Mouse (Mus musculus) layer of hippocampus, postnatal 10 days (tissue): Measurements from ENCODE around the gene Lad1. TPM values are rescaled to one million over a fixed set of nuclear protein-coding genes. Genes with fewer than 3 reads are reported as not detected.

Experiments
- DNase-seq, 2 experiments: peaks; one replicate each; pipeline ENCODE4 v3.0.0; 2021; ENCODE audit warnings: low spot score in 2 of 2
- long read RNA-seq: library from polyadenylated mRNA; stranded (forward); transcript quantifications from one replicate; pipeline ENCODE4 v2.0.0, GENCODE M21; 2023
- total RNA-seq, 2 experiments: library from RNA; stranded (reverse); gene quantifications; 2 replicates each; pipeline ENCODE4 v1.2.3; 2021

Lad1 gene
- 1 to 10 TPM in 1 of 2 experiments, under 1 TPM in 1; 0.64 to 1.1 TPM for total RNA-seq
- long read RNA-seq: 0 reads

DNA sequence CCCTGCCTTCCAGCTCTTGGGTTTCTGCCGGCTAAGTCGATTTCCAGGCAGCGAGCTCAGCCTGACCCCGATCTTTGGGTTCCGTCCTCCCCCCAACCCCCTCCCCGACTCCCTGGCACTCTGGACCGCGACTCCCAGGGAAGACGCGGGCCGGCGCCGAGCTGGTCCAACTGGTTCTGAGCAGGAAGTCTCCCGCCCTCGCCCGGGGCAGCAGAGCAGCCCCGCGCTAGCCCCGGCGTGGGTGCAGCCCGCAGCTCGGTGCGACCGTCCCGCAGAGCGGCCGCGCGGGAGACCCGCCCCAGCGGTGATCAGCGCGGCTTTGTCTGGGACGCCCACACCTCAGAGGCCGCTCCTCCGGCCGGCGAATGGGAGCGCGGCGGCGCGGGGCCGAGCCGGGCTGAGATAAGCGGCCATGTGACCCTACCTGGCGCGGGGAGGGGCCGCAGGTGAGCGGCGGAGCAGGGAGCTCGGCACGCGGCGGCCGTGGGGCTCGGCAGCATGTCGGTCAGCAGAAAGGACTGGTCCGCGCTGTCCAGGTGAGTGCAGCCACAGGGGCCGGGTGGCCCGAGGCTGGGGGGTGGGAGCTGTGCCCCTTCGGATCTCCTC lies at the start of gene Lad1:
TSS of gene Lad1 (plus strand) at position 118 of the 606 bp plus-strand sequence.
- DNase-seq: no peak

- no peak for DNase-seq
Observed at GRCm38 (mm10) chr1:135770237-135770636, 48.2 kb upstream of the Lad1 start.

GRCm38 (mm10) chr1:135770896-135771572 lies 47.4 kb upstream of the Lad1 start:
- DNase-seq: no peak

DNA sequence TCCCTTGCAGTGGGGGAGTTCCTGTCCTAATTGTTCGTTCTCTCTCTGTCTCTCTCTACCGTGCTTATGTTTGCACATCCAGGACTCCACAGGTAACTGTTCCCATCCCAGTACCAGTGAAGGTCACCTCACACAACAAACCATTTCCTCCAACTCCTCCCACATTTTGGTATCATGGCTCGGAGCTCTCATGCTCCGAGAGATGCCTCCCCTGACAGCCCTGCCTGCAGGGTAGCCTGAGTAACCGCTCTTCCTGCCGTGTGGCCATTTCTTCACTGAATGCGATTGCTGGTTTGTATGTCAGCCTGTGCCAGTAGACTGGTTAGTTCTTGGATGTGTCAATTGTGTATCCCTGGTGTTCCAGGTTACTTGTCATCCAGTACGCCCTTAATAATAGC lies 46.8 kb upstream of the Lad1 start:
- DNase-seq: no peak

DNA sequence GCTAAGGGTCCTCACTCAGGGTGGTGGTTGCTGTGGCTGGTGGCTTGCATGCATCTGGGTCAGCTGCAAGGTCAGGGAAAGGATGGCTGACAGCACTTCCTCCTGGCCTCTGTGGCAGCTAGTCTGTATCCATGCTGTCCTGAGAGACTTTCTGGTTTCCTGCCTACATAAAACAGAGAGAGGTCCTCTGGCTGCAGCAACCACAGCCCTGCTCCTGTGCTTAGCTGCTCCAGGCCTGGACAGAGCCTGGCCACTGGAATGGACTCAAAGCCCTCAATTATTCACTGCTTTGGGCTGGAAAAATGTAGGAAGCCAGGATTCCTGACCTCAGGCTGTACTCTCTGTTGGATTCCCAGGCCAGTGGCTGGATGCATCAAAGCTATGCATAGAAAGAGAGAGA lies 41.8 kb upstream of the Lad1 start:
- DNase-seq: no peak

- no peak for DNase-seq
Observed at GRCm38 (mm10) chr1:135777046-135777445, 41.4 kb upstream of the Lad1 start.

- DNase-seq: no peak
Observed at GRCm38 (mm10) chr1:135778780-135779535, 39.4 kb upstream of the Lad1 start, which contains the start of gene Tnni1. Gene Tnni1 (plus strand): TSS chr1:135779434.

DNA sequence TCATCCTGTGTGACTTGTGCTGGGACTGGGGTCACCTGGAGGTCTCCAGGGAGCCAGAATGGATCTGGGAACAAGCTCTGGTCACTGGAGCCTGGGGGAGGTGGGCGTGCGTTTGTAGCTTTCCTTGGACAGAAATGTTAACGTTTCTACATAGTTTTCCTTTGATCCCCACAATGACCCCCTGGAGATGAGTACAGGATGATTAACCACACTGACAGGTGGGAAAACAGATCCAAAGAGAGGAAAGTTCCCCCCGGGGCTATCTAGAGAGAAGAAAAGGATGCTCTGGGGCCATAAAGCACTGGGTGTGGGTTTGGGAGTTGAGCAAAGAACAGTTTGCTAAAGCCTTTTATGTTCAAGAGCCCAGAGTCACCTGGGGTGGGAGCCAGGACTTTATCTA lies 37.7 kb upstream of the Lad1 start:
- no peak for DNase-seq

- peak; percentile 79 to 82 for DNase-seq
Observed at GRCm38 (mm10) chr1:135781220-135781619, 37.2 kb upstream of the Lad1 start.

DNA sequence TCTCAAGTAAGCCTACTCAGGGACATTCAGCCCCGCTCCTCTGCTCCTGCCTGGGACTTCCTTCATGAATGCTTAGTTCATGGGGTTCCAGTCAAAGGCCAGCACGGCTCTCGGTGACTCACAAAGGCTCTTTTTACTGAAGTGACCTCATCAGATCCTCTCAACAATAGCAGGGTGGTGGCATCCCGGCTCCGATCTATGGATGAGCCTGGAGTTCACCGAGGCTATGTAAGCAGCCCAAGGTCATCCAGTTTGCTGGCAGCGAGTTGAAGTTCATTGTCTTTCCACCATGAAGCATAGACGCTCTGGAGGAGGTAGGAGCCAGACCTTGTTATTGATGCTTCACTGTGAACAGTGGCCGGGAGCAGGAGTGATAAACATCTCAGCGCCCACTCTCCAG lies 35.6 kb upstream of the Lad1 start:
- DNase-seq: no peak

DNA sequence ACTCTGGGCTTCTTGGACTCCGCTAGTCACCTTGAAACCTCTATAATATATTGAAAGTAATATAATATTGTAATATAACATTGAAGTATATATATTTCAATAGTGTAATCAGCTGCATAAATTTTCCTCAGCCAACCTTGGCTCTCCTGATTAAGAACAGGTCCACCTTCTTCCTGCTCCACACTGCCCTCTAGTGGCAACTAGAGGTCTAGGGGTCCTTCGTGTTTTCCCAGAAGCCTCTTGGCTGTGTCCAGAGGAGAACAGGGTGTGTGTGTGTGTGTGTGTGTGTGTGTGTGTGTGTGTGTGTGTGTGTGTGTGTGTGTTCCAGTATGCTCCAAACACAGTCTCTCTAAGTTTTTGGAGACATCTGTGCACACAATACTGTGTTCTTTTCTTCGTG lies 30.6 kb upstream of the Lad1 start:
- peak; percentile 74 to 76 for DNase-seq

GRCm38 (mm10) chr1:135788708-135789107 lies 29.7 kb upstream of the Lad1 start:
- DNase-seq: no peak

DNA sequence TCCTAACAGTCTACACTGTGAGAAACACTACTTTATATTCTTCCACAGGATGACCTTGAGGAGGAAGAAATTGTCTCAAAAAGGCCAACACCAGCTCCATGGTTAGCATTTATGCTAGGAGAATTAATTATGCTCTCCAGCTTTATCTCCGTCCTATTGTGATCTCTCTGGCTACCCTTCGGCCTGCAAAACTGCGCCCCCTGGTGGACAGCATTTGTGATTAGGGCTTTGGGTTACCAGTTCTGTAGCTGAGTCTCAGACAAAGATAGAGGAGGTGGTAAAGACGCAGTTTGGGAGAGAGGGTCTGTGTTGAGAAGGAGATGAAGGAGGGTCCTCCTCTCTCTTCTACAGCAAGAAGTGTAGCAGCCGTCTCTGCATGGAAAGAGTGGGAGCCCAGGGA lies 28.6 kb upstream of the Lad1 start:
- DNase-seq: peak; percentile 75 to 82

- no peak for DNase-seq
Observed at GRCm38 (mm10) chr1:135792143-135792939, 26.1 kb upstream of the Lad1 start.

DNA sequence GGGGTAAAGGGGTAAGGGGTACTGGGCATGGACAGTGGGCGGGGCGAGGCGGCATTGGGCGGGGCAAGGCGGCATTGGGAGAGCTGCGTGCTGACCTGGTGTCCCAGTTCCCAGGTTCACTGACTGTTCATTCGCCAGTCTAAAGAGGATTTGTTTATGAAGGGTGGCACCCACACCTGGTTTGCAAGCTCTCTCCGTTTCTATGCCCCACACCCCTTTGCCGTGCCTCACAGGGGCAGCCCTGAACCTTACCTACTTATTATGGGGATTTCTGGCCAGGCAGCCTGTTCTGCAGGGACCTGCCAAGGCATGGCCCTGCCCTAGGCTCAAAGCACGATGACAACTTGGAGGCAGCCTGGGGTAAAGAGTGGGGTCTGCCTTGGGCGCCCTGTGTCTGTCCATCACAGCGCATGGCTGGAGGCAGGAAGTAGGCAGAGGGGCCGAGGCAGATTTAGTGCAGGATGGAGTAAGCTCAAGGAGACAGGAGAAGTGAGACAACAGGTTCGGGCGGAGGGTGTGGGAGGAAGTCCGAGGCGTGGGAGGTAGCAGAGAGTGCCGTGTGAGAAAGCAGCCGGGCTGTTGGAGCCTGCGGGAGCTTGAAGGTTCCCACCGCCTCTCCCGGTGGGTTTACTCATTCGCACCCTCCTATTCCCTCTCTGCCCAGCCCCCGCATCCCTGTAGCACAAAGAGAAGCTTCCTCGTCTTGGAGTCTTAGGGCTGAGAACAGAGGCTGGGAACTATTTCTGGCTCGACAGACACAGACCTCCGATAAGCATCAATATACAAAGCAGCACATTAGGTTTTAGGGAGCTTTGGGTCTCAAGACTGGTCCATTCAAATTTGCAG lies 24.8 kb upstream of the Lad1 start:
- DNase-seq: peak in 1 of 2 experiments; percentile 16

DNA sequence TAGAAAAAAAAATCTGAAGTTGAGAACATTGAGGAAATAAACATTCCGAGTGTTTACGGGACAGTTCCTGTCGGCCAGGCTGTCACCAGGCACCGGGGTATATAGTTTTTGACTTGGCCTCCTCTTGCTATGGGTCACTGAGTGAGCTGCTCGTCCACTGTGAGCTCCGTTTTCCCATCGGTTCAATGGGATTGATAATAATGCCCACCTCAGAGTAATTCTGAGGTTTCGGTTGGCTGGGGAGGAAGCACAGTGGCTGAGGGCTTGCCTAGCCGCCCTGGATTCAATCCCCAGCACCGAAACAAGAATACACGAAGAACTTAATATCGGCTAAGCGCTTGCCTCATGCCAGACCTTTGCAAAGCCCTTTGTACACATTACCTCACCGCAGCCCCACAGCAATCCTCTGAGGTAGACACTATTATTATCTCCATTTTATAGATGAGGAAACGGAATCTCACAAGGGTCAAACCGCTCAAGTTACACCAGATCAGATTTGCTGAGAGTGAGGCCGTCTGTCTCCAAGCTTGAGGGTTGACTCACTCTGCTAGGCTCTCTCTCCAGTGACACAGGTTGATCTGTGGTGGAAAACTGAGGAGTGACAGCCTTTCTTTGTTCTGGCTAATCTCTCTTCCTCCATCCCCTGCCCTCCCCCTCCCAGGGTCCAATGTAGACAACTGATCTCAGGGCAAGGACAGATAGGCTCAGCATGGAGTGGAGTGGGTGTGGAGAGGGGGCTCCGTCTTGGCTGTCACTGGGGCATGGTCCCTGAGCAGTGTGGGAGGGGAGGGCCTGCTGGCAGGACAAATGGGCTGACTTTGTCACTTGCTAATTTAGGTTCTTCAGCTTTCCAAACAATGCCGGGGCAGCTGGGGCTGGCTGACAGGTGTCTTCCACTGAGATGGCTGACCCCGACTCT lies 23.9 kb upstream of the Lad1 start:
- no peak for DNase-seq

- DNase-seq: no peak
Observed at GRCm38 (mm10) chr1:135798492-135798891, 19.9 kb upstream of the Lad1 start.

DNA sequence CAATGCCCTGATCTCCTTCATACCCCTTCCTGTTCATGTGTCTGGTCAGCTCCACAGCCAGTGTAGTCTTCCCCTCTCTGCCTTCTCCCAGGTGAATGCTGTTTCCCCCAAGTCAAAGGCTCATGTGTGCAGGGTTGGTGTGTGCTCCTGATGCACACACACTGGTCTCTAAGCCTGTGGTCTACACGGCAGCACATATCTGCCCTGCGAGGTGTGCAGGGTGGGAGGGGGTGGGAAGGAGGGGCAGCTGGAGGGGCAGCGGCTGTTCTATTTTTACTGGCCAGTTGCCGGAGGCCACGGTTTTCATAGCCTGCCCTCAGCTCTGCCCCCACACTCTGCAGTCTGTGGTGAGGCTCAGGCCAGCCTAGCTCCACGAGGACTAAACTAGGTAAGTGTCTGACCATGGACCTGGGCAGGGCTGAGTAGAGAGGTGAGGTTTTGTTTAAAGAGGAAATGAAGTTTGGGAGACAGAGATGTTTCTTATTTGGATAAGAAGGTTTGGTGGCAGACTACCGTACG lies 19.2 kb upstream of the Lad1 start:
- DNase-seq: no peak
